ENCODE assay signal across 9 mouse cellular contexts in genomic region chr1:132377055-132377365, GRCm38 (mm10). TPM values are rescaled to one million over a fixed set of nuclear protein-coding genes. Genes with fewer than 3 reads are reported as not detected.
DNase-seq lines count a peak whose midpoint lies in the region; ATAC-seq and TF ChIP-seq lines count a peak whose summit lies in the region.
"Had no signal": no experiment of that assay in that cellular context is flagged by ENCODE, and none has a peak within 500 bp of the region (broad histone marks: within the 10 kb centered on the region; RNA-seq: fewer than 3 reads in every experiment).

No protein-coding gene starts in this region.

- H3K4me2 ChIP-seq in heart, embryonic 11.5 days: no peak overlapping the region; the same call in 1 of the 2 replicates
- H3K4me2 ChIP-seq in liver, embryonic 15.5 days: peak overlapping the region; percentile 66
- H3K4me2 ChIP-seq: embryonic facial prominence, embryonic 12.5 days had no signal

- DNase-seq in heart, adult 11 months: peak; percentile 97
- no peak for DNase-seq in heart, postnatal 4 days
- no peak for DNase-seq in G1E (ENCODE audit: low spot score)
- DNase-seq in thymus, adult 2 months: no peak
- no peak for DNase-seq in adrenal gland, adult 2 months

- 59% methylated on average over 7 of the region's 7 CpGs for WGBS in heart, embryonic 11.5 days (ENCODE audit: insufficient replicate concordance)
- 49% methylated on average over 7 of the region's 7 CpGs for WGBS in liver, embryonic 15.5 days (ENCODE audit: insufficient replicate concordance)
- 87% methylated on average over 7 of the region's 7 CpGs for WGBS in thymus, adult 2 months

- peaks cover 97% of the 10 kb centered on the region for H3K4me1 ChIP-seq in G1E (ENCODE audit: insufficient read depth, low read depth, low read length)
- peaks cover 55% of the 10 kb centered on the region for H3K4me1 ChIP-seq in heart, embryonic 11.5 days (ENCODE audit: control insufficient read depth, insufficient read depth, low read length)
- peaks cover 100% of the 10 kb centered on the region for H3K4me1 ChIP-seq in liver, embryonic 15.5 days (replicated peaks)
- 0 out of 2 replicates have a peak, but pooled peaks cover 8% of the 10 kb centered on the region for H3K4me1 ChIP-seq in thymus, adult 2 months (replicated peaks; ENCODE audit: control insufficient read depth, insufficient read depth, low read length)

- 0 out of 2 replicates have a peak overlapping the region, but pooled peaks have one; percentile 17 for H3K9ac ChIP-seq in heart, embryonic 11.5 days (ENCODE audit: low read depth, low read length)
- peak overlapping the region; percentile 43 for H3K9ac ChIP-seq in liver, embryonic 15.5 days
- H3K9ac ChIP-seq: embryonic facial prominence, embryonic 12.5 days had no signal

- TF ChIP-seq POLR2A in thymus, adult 2 months (IDR thresholded peaks at IDR 0.05; ENCODE audit: control insufficient read depth, extremely low read depth, insufficient read depth, low read length, poor library complexity): no peak

- no peak overlapping the region for H3K27ac ChIP-seq in heart, embryonic 11.5 days (ENCODE audit: low read depth, low read length)
- peak overlapping the region; percentile 95 for H3K27ac ChIP-seq in liver, embryonic 15.5 days (replicated peaks)
- H3K27ac ChIP-seq in thymus, adult 2 months (ENCODE audit: control insufficient read depth, insufficient read depth, low read length): no peak overlapping the region
- H3K27ac ChIP-seq: embryonic facial prominence, embryonic 12.5 days had no signal

- no peaks in the 10 kb centered on the region for H3K9me3 ChIP-seq in G1E (replicated peaks)
- H3K9me3 ChIP-seq in heart, embryonic 11.5 days (replicated peaks; ENCODE audit: control insufficient read depth, low read length): no peaks in the 10 kb centered on the region
- no peaks in the 10 kb centered on the region for H3K9me3 ChIP-seq in liver, embryonic 15.5 days (replicated peaks)
- H3K9me3 ChIP-seq: embryonic facial prominence, embryonic 12.5 days had no signal

- H3K36me3 ChIP-seq in G1E (replicated peaks): peaks cover 82% of the 10 kb centered on the region
- H3K36me3 ChIP-seq in heart, embryonic 11.5 days (ENCODE audit: control insufficient read depth, insufficient read depth, low read length): peaks cover 4% of the 10 kb centered on the region; the same call in 1 of the 2 replicates
- peaks cover 84% of the 10 kb centered on the region for H3K36me3 ChIP-seq in liver, embryonic 15.5 days (replicated peaks)
- H3K36me3 ChIP-seq in thymus, adult 2 months (ENCODE audit: control insufficient read depth, insufficient read depth, low read length): no peaks in the 10 kb centered on the region

- H3K4me3 ChIP-seq in G1E (ENCODE audit: low read depth, low read length): peak overlapping the region; percentile 18; the same call in 1 of the 2 replicates
- no peak overlapping the region for H3K4me3 ChIP-seq in heart, embryonic 11.5 days (ENCODE audit: low read depth, low read length)
- H3K4me3 ChIP-seq in liver, embryonic 15.5 days (replicated peaks): peak overlapping the region; percentile 39; the same call in 1 of the 2 replicates
- H3K4me3 ChIP-seq in thymus, adult 2 months (ENCODE audit: control insufficient read depth, insufficient read depth, low read length): no peak overlapping the region
- H3K4me3 ChIP-seq: embryonic facial prominence, embryonic 12.5 days had no signal

- no peaks in the 10 kb centered on the region for H3K27me3 ChIP-seq in G1E (ENCODE audit: insufficient read depth, low read length)
- H3K27me3 ChIP-seq in heart, embryonic 11.5 days (ENCODE audit: control insufficient read depth, insufficient read depth, low read length): no peaks in the 10 kb centered on the region
- no peaks in the 10 kb centered on the region for H3K27me3 ChIP-seq in liver, embryonic 15.5 days
- no peaks in the 10 kb centered on the region for H3K27me3 ChIP-seq in thymus, adult 2 months (ENCODE audit: control insufficient read depth, insufficient read depth, low read length)
- H3K27me3 ChIP-seq: embryonic facial prominence, embryonic 12.5 days had no signal

- no peak for ATAC-seq in G1E (ENCODE audit: extremely low read depth, insufficient number of reproducible peaks, low FRiP score, poor library complexity, severe bottlenecking)
- no peak for ATAC-seq in heart, embryonic 11.5 days (replicated peaks; ENCODE audit: insufficient number of reproducible peaks, low FRiP score, low TSS enrichment)
- ATAC-seq in liver, embryonic 15.5 days (ENCODE audit: insufficient read depth): no peak
- no peak for ATAC-seq in erythroid progenitor cell, adult 5-6 weeks (replicated peaks; ENCODE audit: low FRiP score, poor library complexity, severe bottlenecking)

- no peak for TF ChIP-seq CTCF in G1E (IDR thresholded peaks at IDR 0.05; ENCODE audit: low read depth, low read length)
- no peak for TF ChIP-seq CTCF in thymus, adult 2 months (IDR thresholded peaks at IDR 0.05; ENCODE audit: borderline replicate concordance, control insufficient read depth, extremely low read depth, insufficient read depth, low read length, poor library complexity)

RNA-seq across cellular contexts. Expression of gene Tmcc2, which starts 14.1 kb away (rescaled TPM):
- 10 to 100 TPM; 17.0 to 17.5 TPM for total RNA-seq in heart, postnatal 4 days (2021)
- 11.8 and 99.6 TPM in 2 replicates for total RNA-seq in G1E (2014; fragmentation: Nextera tagmentation)
- total RNA-seq in G1E (2017): 6.7 and 7.9 TPM in 2 replicates
- polyA plus RNA-seq in G1E (2012): 14.9 and 18.3 TPM in 2 replicates
- 10.4 and 14.6 TPM in 2 replicates for polyA plus RNA-seq in heart, embryonic 11.5 days (2014; fragmentation: Nextera tagmentation; extraction: Ambion mirVana)
- 598 and 710 TPM in 2 replicates for polyA plus RNA-seq in liver, embryonic 15.5 days (2015; fragmentation: Nextera tagmentation; extraction: Ambion mirVana)
- polyA plus RNA-seq in thymus, adult 2 months (2012; rRNA removed): 4.1 and 5.3 TPM in 2 replicates
- total RNA-seq in adrenal gland, adult 2 months (2021): 10 to 100 TPM in 1 of 2 experiments, 1 to 10 TPM in 1; 6.4 to 11.2 TPM
- polyA plus RNA-seq in adrenal gland, adult 2 months (2012; rRNA removed): 12.2 and 15.4 TPM in 2 replicates
- total RNA-seq in erythroid progenitor cell, adult 5-6 weeks (2015; ENCODE audit: low replicate concordance): 212 and 231 TPM in 2 replicates
- total RNA-seq in erythroid progenitor cell, adult 5-6 weeks (2017; ENCODE audit: low replicate concordance): 244 and 297 TPM in 2 replicates

RNA-seq across cellular contexts. Expression of gene Dstyk, which starts 40.3 kb away (rescaled TPM):
- total RNA-seq in heart, postnatal 4 days (2021): 10 to 100 TPM; 16.9 to 17.3 TPM
- total RNA-seq in G1E (2014; fragmentation: Nextera tagmentation): 22.7 and 24.8 TPM in 2 replicates
- 18.5 and 19.0 TPM in 2 replicates for total RNA-seq in G1E (2017)
- polyA plus RNA-seq in G1E (2012): 2.3 and 2.9 TPM in 2 replicates
- 11.6 and 11.9 TPM in 2 replicates for polyA plus RNA-seq in heart, embryonic 11.5 days (2014; fragmentation: Nextera tagmentation; extraction: Ambion mirVana)
- polyA plus RNA-seq in liver, embryonic 15.5 days (2015; fragmentation: Nextera tagmentation; extraction: Ambion mirVana): 4.5 and 5.3 TPM in 2 replicates
- 6.3 and 6.8 TPM in 2 replicates for polyA plus RNA-seq in thymus, adult 2 months (2012; rRNA removed)
- 10 to 100 TPM; 19.9 to 23.7 TPM for total RNA-seq in adrenal gland, adult 2 months (2021)
- polyA plus RNA-seq in adrenal gland, adult 2 months (2012; rRNA removed): 11.7 and 15.5 TPM in 2 replicates
- total RNA-seq in erythroid progenitor cell, adult 5-6 weeks (2015; ENCODE audit: low replicate concordance): 23.4 and 31.4 TPM in 2 replicates
- total RNA-seq in erythroid progenitor cell, adult 5-6 weeks (2017; ENCODE audit: low replicate concordance): 34.3 and 48.6 TPM in 2 replicates

Comparison
In these comparisons a context has a peak if more than half of its experiments do, and no peak if none do; other contexts are left out.
1. H3K4me3 ChIP-seq: peak in G1E (single experiment) and liver, embryonic 15.5 days (single experiment); none in heart, embryonic 11.5 days (single experiment) and thymus, adult 2 months (single experiment).
2. RNA of gene Tmcc2, which starts 14.1 kb away (polyA plus RNA-seq): 598 to 710 TPM in liver, embryonic 15.5 days; 14.9 to 18.3 TPM in G1E, 12.2 to 15.4 TPM in adrenal gland, adult 2 months, 10.4 to 14.6 TPM in heart, embryonic 11.5 days and 4.1 to 5.3 TPM in thymus, adult 2 months; every median in the first group is over 10 times any median in the second.